Mouse (Mus musculus): ENCODE measurements around the gene Bcas3.

Gene Bcas3

DNA sequence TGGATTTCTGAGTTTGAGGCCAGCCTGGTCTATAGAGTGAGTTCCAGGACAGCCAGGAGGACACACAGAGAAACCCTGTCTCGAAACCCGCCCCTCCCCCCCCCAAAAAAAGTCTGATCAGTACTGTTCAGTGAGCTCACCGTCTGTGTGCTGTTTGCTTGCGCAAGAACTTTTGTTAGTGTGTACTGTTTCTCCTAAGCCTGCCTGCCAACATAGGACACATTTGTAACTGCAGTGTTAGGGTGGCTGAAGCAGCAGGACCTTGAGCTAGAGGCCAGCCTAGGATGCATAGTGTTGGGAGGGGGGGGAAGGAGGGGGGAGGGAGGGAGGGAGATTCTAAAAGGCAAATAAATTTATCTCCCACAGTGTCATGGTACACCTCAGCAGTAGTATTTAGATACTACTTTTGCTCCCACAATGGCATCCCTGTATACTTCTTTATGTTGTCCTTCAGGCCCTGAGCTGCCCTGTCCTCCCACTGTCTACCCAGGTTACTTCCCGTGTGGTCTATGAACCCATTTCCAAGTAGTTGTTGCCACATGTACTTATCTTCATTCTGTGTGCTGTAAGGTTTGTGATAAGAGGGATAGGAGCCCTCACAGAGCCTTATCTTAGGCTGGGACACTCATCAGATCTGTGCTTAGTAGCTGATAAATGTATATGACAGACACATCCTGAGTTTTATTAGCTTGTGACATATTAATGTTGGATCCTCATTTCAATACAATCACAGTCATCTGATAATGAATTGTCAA is 176.7 kb downstream of the Bcas3 start:
- DNase-seq (ENCODE audit: low spot score in 2 of 2): no peak

DNA sequence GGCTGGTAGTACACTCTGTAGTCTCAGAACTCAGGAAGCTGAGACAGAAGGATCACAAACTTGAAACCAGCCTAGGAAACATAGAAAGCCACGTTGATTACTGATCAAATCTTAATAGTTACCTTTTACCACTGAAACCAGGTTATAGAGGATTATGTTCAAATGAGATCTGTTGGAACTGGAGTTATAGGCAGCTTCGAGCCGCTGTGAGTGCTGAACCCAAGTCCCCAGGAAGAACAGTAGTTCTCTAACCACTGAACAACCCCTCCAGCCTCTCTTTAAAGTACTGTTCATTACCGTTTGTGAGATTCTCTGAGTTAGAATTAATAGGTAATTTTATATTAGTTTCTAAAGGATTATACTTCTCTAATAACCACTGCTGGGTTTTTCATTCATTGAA is 188.0 kb downstream of the Bcas3 start:
- DNase-seq (ENCODE audit: low spot score in 2 of 2): no peak

DNA sequence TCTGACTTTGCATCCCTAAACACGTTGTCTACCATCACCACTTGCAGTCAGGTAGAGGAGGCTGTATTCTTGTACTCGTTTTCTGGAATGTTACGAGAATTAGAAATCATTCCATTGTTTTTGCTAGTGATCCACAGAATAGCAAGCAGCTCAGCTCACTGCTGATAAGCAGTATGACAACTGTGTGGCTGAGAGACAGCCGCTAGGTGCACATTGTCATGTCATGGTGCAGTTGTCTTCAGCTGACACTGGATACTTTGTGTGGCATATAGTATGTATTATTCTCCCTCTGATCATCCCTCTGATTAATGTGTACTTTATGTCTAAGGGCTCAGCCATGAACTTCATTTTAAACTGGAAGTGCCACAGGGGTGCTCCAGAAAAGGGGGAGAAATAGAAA is 190.3 kb downstream of the Bcas3 start:
- DNase-seq (ENCODE audit: low spot score in 2 of 2): no peak

DNA sequence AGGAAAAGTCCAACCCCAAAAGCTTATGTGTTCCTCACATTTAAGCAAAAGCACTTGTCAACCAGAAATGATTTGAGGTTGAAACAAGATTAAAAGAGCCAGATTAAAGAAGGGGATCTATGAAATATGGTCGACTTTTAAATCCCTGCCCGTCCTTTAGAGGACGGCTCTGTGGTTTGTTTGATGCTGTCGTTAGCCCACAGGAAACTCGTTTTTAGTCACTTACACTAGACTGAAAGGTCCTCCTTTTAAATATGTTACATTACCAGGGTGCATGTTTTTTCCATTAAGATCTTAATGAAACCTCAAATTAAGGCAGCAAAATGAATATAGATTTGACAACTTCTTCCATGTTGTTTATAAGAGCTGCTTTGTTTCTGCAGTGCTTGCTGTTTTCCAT is 192.6 kb downstream of the Bcas3 start:
- DNase-seq (ENCODE audit: low spot score in 2 of 2): no peak

DNA sequence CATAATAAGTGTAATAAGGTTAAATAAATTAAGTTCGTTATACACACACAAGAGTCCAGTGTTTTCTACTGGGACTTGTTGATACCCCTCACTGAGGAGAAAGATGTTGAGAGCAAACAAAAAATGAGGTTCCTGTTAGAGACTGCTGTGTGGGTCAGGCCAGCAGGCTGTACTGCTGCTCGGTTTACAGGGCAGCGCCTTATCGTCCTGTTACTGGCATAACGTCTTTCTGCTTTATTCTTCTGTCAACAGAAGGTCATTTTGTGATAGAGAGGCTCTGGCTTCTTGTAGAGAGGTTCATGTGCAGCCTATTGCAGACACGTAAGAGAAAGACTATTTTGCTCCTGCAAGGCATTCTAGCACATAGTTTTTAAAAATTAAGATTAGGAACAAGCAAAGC is 195.0 kb downstream of the Bcas3 start:
- no peak for DNase-seq (ENCODE audit: low spot score in 2 of 2)

DNA sequence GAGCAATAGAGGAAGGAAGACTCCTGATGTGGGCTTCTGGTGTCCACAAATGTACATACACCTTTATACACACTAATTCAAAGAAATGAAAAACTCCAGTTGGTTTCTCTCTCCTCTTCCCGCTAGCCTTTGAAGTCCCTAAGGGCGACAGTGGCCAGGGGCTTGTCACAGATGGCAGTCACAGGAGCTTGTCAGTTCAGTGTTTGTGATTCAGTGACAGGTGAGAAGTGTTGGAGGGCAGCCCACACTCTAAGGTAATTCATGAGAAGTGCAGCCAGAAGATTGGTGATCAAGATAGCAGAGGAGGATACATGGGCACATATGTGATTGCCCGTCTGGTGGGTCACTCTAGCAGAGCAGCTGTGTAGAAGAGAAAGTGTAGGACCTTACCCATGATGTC is 196.7 kb downstream of the Bcas3 start:
- no peak for DNase-seq (ENCODE audit: low spot score in 2 of 2)

DNA sequence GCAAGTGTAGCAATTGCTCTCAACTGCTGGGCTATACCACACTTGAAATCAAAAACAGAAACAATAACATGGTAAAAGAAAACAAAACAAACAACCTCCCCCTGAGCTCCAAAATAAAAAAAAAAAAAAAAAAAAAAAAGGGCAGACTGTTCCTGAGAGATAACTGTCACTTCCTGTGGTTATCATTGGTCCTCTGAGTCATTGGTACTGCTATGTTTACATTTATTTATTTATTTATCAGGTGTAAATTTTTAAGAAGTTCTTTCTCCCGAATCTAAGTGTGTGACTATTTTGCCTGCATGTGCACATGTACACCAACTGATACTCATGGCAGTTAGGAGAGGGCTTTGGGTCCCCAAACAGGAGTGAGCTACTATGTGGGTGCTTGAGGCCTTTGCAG is 202.1 kb downstream of the Bcas3 start:
- no peak for DNase-seq (ENCODE audit: low spot score in 2 of 2)

DNA sequence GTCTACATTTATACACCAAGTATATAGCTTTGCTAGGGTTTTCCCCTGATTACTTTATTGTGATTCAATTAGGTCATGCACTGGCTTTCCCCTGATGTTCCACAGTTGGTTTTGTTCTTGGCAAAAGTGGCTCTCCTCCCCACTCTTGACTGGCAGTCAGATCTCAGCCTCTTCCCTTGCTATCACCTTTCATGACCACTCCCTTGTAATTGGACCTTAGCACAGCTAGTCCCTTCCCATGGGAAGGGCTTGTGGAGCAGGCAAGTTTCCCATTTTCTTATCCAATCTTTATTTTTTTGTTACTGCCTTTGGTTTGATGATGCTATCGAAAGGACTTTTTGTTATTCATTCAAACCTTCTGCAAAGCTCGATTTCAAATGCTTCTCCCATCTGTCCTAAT is 202.8 kb downstream of the Bcas3 start:
- DNase-seq (ENCODE audit: low spot score in 2 of 2): no peak

DNA sequence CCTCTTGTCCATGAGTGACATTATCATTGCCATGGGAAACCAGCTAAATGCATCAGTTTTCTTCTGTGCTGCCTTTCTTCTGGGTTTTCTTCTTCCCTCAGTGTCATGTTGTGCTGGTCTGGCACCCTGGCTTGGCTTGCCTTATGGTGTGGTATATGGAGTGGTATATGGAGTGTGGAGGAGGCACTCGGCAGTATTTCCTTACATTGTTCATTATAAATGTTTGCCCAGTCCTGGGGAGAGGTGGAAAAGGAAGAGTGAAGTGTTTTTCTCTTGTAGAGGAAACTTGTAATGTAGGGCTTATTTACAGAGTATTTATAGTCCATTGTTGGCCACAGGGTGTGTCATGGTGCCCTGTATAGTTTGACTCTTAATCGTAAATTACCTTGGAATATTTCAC is 212.1 kb downstream of the Bcas3 start:
- DNase-seq (ENCODE audit: low spot score in 2 of 2): no peak

DNA sequence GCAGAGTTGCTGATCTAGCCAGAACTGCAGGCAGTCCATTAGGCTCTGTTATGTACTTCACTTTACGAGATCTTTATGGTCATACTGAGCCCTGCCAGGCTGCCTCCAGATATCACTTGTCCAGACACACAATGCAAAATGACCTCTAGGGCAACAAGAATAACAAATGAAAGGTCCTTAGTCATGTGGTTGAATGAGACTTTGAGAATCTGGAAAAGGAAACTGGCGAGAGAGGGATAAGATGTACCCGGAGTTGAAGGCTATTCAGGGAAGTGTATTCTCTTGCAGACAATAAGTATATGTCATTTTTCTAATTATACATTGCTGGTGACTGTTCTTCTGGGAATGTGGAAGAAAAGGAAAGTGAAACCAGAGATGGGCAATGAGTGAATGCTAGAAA is 218.1 kb downstream of the Bcas3 start:
- DNase-seq (ENCODE audit: low spot score in 2 of 2): no peak

DNA sequence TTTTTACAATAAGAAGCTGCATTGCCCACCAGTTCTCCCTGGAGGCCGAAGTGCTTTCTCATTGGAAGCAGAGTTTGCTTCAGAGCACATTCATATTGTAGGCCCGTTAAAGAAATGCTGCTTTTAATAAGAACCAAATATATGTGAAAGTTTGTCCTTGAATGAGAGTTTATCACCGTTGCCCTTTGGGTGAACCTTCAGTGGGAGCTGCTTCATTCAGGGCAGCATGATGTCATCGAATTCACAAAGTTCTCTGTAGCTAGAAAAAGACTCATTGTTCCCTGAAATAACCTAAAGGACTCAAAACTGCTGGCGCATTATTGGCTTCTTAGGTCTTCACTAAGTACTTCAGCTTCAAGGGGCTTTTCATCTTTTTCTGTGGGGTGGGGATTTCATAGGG is 219.0 kb downstream of the Bcas3 start:
- no peak for DNase-seq (ENCODE audit: low spot score in 2 of 2)

DNA sequence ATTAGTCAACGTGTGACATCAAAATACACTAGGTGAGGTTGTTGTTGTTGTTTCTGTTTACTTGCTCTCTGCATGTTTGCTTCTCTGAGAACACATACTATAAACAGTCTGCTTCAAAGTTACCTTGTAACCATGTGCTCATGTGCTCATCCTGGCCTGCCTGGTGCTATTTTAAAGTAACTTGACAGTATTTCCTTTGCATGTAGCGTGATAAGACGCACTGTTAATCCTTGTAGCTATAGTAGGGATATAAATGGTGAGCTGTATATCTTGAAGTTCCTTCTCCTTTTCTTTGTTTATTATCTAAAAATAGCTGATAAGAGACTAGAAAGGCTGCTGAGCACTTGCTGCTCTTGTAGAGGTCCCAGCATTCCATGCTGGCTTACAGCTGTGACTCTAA is 219.6 kb downstream of the Bcas3 start:
- no peak for DNase-seq (ENCODE audit: low spot score in 2 of 2)

DNA sequence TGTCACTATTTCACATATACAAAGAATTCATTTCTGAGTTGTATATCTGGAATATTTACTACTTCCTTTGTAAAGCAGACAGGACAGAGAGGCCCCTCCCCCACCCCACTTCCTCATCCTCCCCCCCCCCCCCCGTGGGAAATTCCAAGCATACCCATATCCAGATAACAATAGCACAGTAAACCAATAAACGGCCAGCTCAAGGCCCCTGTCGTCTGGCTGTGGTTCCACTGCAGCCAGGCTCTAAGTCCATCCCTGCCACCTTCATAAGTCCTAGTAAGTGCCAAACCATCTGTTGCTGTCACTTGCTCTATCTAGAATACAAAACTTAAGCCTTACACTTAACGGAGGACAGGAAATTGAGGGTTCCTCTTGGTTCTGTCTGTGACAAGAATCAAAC is 221.5 kb downstream of the Bcas3 start:
- DNase-seq (ENCODE audit: low spot score in 2 of 2): no peak

DNA sequence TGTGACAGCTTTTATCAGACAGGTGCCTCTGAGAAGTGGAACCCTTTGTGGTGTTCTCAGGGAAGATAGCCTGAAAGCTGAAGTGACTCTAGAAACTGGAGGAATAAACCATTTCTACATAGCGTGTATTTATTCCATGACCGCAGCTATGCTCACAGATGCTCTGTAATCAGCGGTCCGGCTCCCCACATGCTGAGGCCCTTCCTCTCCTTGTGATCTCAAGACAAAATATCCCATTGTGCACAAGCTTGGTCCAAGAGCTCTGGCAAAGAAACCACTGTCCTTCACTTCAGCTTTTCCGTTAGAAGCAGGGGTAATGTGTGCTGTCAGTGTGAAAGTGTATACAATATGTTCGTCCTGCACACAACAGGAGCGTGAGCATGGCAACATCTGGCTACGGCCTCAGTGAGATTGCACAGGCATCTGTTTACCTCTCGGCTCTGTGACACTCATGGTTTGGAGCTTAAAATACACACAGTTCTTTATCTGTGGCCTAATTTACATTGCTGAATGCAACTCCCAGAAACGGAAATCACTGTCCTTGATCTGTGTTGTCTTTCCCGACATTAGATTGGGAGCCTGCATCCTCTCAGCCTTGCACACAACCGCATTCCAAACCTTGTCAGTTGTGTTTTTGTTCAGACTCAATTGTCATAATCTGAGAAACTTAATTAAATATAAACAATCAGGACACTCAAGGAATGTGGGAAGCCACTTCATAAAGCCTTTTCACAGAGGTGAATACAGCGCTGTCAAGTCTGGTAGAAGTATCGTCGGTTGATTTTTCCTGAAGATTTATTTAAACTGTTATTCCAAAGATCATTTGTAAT is 225.1 kb downstream of the Bcas3 start:
- DNase-seq (ENCODE audit: low spot score in 2 of 2): no peak

DNA sequence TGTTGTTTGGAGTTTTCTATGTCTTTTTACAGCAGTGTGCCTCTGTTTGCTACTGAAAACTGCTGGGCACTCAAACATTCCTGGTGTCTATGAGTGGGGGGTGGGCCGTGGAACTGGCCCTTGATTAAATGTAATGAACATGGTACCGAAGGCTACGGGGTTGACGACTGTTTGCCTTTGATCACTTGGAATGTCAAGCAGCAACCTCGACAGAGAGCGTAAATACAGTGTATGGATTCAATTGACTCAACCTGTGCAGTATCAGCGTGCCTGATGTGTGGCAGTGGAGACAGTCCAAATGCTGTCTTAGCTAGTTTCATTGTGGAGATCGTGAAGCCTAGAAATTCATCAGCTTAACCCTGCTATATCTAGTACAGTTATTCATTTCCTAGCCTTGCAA is 231.1 kb downstream of the Bcas3 start:
- DNase-seq (ENCODE audit: low spot score in 2 of 2): no peak

DNA sequence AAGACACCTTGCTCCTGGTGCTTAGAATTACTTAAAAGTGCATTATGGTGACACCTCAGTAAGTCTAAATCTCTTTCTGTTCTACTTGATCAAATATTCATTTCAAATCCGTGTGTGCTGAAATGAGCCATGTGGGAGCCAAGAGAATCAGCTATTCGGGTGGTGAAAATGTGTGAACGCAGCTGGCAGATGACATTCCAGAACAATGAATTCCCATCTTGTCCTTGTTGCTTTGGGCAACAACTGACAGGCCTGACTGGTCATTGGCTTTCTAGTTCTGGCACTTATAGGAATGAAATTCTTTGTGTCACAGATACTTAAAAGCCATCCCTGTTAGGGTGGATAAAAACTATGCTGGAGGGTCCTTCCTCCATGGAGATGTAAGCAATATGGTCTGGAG is 240.7 kb downstream of the Bcas3 start:
- no peak for DNase-seq (ENCODE audit: low spot score in 2 of 2)

DNA sequence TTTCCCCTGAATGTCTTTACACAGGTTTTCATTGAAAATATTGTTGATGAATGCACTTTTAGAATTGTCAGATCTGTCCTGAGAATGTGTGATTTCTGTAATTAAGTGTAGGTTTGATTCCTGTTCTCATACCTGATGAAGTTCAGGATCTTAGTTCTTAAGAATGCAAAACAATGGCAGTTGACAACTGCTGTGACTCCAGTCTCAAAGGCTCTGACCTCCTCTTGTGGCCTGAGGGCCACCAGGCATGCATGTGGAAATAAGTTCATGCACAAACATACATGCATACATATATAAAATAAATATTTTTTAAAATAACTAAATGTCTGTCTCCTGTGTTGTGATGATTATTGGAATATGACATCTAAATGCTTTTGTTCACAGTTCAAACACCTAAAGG is 246.3 kb downstream of the Bcas3 start:
- DNase-seq (ENCODE audit: low spot score in 2 of 2): no peak

DNA sequence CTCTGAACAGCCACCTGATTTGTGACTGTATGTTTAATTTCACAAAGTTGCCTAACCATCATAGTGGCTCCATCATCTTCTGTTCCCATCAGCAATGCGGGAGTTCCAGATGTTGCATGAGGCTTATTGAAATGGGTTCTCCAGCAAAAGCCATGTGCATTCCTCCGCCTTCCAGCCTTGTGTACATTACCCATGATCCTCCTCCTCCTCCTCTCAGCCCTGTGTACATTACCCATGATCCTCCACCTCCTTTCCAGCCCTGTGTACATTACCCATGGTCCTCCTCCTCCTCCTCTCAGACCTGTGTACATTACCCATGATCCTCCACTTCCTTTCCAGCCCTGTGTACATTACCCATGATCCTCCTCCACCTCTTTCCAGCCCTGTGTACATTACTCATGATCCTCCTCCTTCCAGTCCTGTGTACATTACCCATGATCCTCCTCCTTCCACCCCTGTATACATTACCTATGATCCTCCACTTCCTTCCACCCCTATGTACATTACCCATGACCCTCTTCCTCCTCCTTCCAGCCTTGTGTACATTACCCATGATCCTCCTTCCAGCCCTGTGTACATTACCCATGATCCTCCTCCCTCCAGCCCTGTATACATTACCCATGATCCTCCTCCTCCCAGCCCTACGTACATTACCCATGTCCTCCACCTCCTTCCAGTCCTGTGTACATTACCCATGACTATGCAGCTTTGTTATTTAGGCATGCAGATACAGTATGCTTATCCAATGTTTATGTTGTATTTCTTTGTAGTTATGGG is 250.8 kb downstream of the Bcas3 start:
- DNase-seq (ENCODE audit: low spot score in 2 of 2): no peak

DNA sequence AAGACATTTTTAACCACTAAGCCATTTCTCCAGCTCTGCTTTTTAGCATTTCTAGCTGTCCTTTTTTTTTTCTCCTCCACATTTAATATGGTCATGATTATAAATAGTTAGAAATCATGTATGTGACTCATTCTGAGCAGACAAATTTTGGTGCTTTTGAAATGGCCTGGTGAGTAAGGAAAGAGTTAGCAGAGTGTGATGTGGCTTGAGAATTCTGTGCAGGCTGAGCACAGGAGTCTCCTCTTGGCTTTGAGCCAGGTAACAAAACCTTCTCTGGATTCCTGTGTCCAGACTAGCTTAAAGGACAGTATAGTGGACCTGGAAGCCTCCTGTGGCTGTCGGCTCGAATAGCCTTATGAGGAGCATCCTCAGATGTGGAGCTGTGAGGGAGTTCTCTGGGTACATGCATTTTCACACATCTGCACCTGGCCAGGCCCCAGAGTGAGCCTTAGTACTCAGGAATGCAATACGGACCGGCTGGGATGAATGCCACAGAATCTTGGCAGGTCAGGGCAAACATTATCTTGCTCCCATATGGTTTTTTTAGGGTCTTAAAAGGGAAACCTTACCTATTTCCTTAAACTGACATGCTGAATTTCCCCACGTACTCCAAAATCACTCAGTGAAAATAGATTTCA is 256.5 kb downstream of the Bcas3 start:
- peak; percentile 5 to 8 for DNase-seq (ENCODE audit: low spot score in 2 of 2)

DNA sequence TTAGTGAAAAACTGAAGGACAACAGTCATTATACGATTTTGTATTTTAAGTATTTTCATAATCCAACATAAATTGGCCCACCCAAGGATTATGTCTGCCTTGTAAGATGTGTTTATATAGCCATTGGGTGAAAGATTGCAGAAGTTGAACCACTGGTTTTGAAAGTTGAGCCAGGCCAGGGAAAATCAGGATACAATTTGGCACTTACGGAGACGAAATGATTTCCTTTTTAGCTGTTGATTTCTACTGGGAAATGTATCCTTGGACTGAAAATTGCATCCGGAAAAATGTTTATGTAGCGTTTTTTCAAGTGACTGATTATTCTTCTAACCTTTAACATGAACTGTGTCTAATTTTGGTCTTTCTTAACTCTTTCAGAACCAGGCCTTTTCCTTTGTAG is 260.1 kb downstream of the Bcas3 start:
- no peak for DNase-seq (ENCODE audit: low spot score in 2 of 2)

DNA sequence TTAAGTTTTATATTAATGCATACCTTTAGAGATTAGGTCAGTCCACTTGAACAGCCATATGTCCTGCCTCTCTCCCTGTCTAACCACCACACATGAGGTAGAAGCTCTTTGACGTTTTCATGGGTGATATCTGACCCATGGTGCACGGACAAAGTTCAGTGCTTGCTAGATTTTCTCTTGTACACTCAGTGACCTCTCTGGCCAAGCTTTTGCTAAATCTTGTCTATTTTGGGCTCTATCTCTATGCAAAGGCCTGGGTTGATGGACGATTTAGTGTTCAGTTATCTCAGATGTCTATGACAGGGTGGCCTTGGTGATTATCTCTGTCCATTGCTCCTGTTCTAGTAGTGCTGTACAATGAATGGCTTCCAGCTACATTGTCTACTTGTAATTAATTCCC is 260.6 kb downstream of the Bcas3 start:
- no peak for DNase-seq (ENCODE audit: low spot score in 2 of 2)

DNA sequence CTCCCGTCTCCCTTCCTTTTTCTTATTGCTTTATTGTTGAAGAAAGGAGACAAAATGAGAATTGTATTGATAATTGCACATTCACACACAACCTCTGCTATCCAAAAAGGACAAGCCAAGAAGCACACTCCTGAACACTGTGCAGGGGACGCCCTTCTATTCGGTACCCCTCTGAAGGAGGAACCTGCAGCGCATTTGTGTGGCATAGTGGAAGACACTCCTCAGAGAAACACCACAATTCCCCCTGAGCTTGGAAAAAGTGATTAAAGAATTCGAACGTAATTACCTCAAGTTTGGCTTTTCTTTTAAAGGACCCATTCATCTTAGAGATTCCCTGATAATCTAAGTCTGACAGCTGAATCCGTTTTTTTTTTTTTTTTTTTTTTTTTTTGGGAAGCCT is 261.5 kb downstream of the Bcas3 start:
- DNase-seq (ENCODE audit: low spot score in 2 of 2): no peak
